Comparison of ENCODE assay signal across 10 mouse cellular contexts in the genomic region with DNA sequence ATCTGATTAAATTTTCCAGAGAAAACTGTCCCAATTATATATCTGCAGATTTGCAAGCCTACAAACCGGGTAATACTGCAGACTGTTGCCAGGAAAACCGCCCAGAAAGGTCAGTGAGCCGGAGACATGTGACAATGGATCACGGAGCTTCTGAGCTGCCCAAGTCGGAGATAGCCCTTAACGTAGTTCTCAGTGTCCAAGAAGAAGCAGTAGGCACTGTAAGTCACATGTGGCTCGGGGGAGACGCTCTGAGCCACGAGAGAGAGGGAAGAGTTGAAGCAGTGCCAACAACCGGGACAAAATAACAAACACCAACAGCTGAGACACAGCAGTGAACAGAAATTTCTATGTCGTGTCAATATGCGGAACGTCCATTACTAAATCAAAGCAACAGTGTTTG.
DNase-seq lines count a peak whose midpoint lies in the region; ATAC-seq and TF ChIP-seq lines count a peak whose summit lies in the region.
"Had no signal": no experiment of that assay in that cellular context is flagged by ENCODE, and none has a peak within 500 bp of the region (broad histone marks: within the 10 kb centered on the region; RNA-seq: fewer than 3 reads in every experiment).

No protein-coding gene starts in this region.

- no peak for TF ChIP-seq CTCF in liver, postnatal 0 days (IDR thresholded peaks at IDR 0.05; ENCODE audit: low read depth)

- no peak overlapping the region for H3K4me3 ChIP-seq in liver, postnatal 0 days (ENCODE audit: low read depth, low read length)
- H3K4me3 ChIP-seq: embryonic facial prominence, embryonic 13.5 days; neural tube, embryonic 12.5 days had no signal

- peak; percentile 2 for DNase-seq in adrenal gland, adult 8-10 months
- no peak for DNase-seq in adrenal gland, postnatal 4 days (ENCODE audit: low spot score in 2 of 2)
- DNase-seq in kidney, postnatal 14 days: peak; percentile 2
- DNase-seq in kidney, adult 8-10 months: no peak
- DNase-seq in cerebellum, postnatal 10 days: peak; percentile 46 to 61
- DNase-seq in layer of hippocampus, postnatal 36 days: peak; percentile 54 to 55
- DNase-seq in urinary bladder, adult 2 months (ENCODE audit: low spot score): no peak
- no peak for DNase-seq in liver, postnatal 0 days

- H3K36me3 ChIP-seq in liver, postnatal 0 days (replicated peaks; ENCODE audit: insufficient read depth, low read length): peaks cover 28% of the 10 kb centered on the region

- no peak overlapping the region for H3K4me2 ChIP-seq in liver, postnatal 0 days (ENCODE audit: low read depth, low read length)
- H3K4me2 ChIP-seq: embryonic facial prominence, embryonic 13.5 days; neural tube, embryonic 12.5 days had no signal

- no peaks in the 10 kb centered on the region for H3K9me3 ChIP-seq in liver, postnatal 0 days (ENCODE audit: low read length)
- H3K9me3 ChIP-seq: embryonic facial prominence, embryonic 13.5 days; neural tube, embryonic 12.5 days had no signal

- H3K4me1 ChIP-seq in liver, postnatal 0 days (ENCODE audit: insufficient read depth): no peaks in the 10 kb centered on the region
- H3K4me1 ChIP-seq: embryonic facial prominence, embryonic 13.5 days; neural tube, embryonic 12.5 days had no signal

- 87% methylated on average over 13 of the region's 13 CpGs for WGBS in liver, postnatal 0 days (ENCODE audit: insufficient replicate concordance)

- ATAC-seq in liver, postnatal 0 days: no peak

- no peak overlapping the region for H3K9ac ChIP-seq in liver, postnatal 0 days (replicated peaks)
- H3K9ac ChIP-seq: embryonic facial prominence, embryonic 13.5 days; neural tube, embryonic 12.5 days had no signal

- H3K27ac ChIP-seq in liver, postnatal 0 days (ENCODE audit: low read depth): no peak overlapping the region
- H3K27ac ChIP-seq: embryonic facial prominence, embryonic 13.5 days; neural tube, embryonic 12.5 days had no signal

- TF ChIP-seq EP300 in liver, postnatal 0 days (IDR thresholded peaks at IDR 0.05; ENCODE audit: low read depth): no peak

- no peaks in the 10 kb centered on the region for H3K27me3 ChIP-seq in liver, postnatal 0 days (ENCODE audit: insufficient read depth, low read length)
- H3K27me3 ChIP-seq: embryonic facial prominence, embryonic 13.5 days; neural tube, embryonic 12.5 days had no signal

Comparison
In these comparisons a context has a peak if more than half of its experiments do, and no peak if none do; other contexts are left out.
1. DNase-seq: peak in adrenal gland, adult 8-10 months (single experiment), kidney, postnatal 14 days (single experiment), cerebellum, postnatal 10 days (2 of 2) and layer of hippocampus, postnatal 36 days (2 of 2); none in adrenal gland, postnatal 4 days (0 of 2), kidney, adult 8-10 months (0 of 2), urinary bladder, adult 2 months (single experiment) and liver, postnatal 0 days (single experiment).